20 mouse cellular contexts compared by ENCODE assay signal in genomic region chr10:59268754-59269153, GRCm38 (mm10).
"Had no signal": no experiment of that assay in that cellular context is flagged by ENCODE, and none has a peak within 500 bp of the region (broad histone marks: within the 10 kb centered on the region; RNA-seq: fewer than 3 reads in every experiment).

No protein-coding gene starts in this region.

- H3K27me3 ChIP-seq: limb, embryonic 12.5 days; limb, embryonic 15.5 days; liver, embryonic 13.5 days; neural tube, embryonic 12.5 days; neural tube, embryonic 15.5 days; stomach, embryonic 15.5 days had no signal

- H3K4me1 ChIP-seq: neural tube, embryonic 12.5 days; neural tube, embryonic 15.5 days had no signal

- ATAC-seq: inflammation-experienced regulatory T-cells, adult 6 months had no signal

- H3K27ac ChIP-seq: kidney, postnatal 0 days; limb, embryonic 12.5 days; limb, embryonic 15.5 days; liver, embryonic 13.5 days; neural tube, embryonic 12.5 days; neural tube, embryonic 15.5 days; stomach, embryonic 15.5 days had no signal

- H3K36me3 ChIP-seq: limb, embryonic 12.5 days; limb, embryonic 15.5 days; liver, embryonic 13.5 days; neural tube, embryonic 12.5 days; neural tube, embryonic 15.5 days; stomach, embryonic 15.5 days had no signal

- H3K9ac ChIP-seq: limb, embryonic 12.5 days; limb, embryonic 15.5 days; liver, embryonic 13.5 days; neural tube, embryonic 12.5 days; neural tube, embryonic 15.5 days; stomach, embryonic 15.5 days had no signal

- H3K4me3 ChIP-seq: limb, embryonic 12.5 days; limb, embryonic 15.5 days; liver, embryonic 13.5 days; neural tube, embryonic 12.5 days; neural tube, embryonic 15.5 days; stomach, embryonic 15.5 days had no signal

- H3K4me2 ChIP-seq: limb, embryonic 12.5 days; limb, embryonic 15.5 days; liver, embryonic 13.5 days; midbrain, embryonic 11.5 days; neural tube, embryonic 12.5 days; neural tube, embryonic 15.5 days; stomach, embryonic 15.5 days had no signal

- DNase-seq: layer of hippocampus, postnatal 36 days; left cerebral cortex, postnatal 4 days; liver, embryonic 13.5 days; lung, adult 2 months; lung, postnatal 14 days; lung, postnatal 4 days; midbrain, embryonic 14.5 days; right cerebral cortex, adult 18-20 months; right cerebral cortex, postnatal 14 days; right cerebral cortex, postnatal 4 days; spleen, adult 18-20 months; thymus, postnatal 25 days had no signal

- H3K9me3 ChIP-seq: limb, embryonic 12.5 days; limb, embryonic 15.5 days; liver, embryonic 13.5 days; neural tube, embryonic 12.5 days; neural tube, embryonic 15.5 days; stomach, embryonic 15.5 days had no signal
